Mouse (Mus musculus): ENCODE results near the gene Clint1. TPM values are rescaled to one million over a fixed set of nuclear protein-coding genes. Genes with fewer than 3 reads are reported as not detected.
A peak's percentile ranks its signal among the peaks of the same experiment; 100 is the strongest.

The Clint1 gene
- total and polyA plus RNA-seq, 2 experiments from 2014 or later, result 30.1 to 32.3 TPM

GRCm38 (mm10) chr11:45959598-45959997 is 107.7 kb downstream of the Clint1 start:
- H3K36me3 ChIP-seq (replicated peaks; ENCODE audit: control insufficient read depth, insufficient read depth, low read length), result no peaks in the 10 kb centered on the region
- H3K4me3 ChIP-seq (ENCODE audit: low read depth, low read length), result no peak overlapping the region
- H3K9me3 ChIP-seq (replicated peaks; ENCODE audit: control insufficient read depth, low read length), result no peaks in the 10 kb centered on the region
- TF ChIP-seq CTCF (IDR thresholded peaks at IDR 0.05; ENCODE audit: low read depth) (peak; percentile 42), EP300 (IDR thresholded peaks at IDR 0.05; ENCODE audit: low read depth) (no peak)
- H3K27ac ChIP-seq (ENCODE audit: low read depth), result no peak overlapping the region
- no peak overlapping the region for H3K4me2 ChIP-seq (ENCODE audit: low read depth, low read length)
- peaks cover 3% of the 10 kb centered on the region; the same call in 1 of the 2 replicates for H3K4me1 ChIP-seq (ENCODE audit: control insufficient read depth, insufficient read depth)
- 69% methylated on average over 3 of the region's 3 CpGs for WGBS
- no peaks in the 10 kb centered on the region for H3K27me3 ChIP-seq (ENCODE audit: control insufficient read depth, insufficient read depth, low read length)
- H3K9ac ChIP-seq (replicated peaks; ENCODE audit: low read depth, low read length), result no peak overlapping the region
- ATAC-seq (ENCODE audit: insufficient read depth, low read depth), result no peak
- no peak for DNase-seq (ENCODE audit: low spot score)

GRCm38 (mm10) chr11:45960003-45960402 is 108.2 kb downstream of the Clint1 start:
- TF ChIP-seq EP300 (IDR thresholded peaks at IDR 0.05; ENCODE audit: low read depth) (no peak), CTCF (IDR thresholded peaks at IDR 0.05; ENCODE audit: low read depth) (0 out of 2 replicates have a peak, but pooled peaks have one; percentile 13)
- DNase-seq (ENCODE audit: low spot score) (no peak), ATAC-seq (ENCODE audit: insufficient read depth, low read depth) (no peak)
- Histone ChIP-seq H3K4me3 (ENCODE audit: low read depth, low read length) (no peak overlapping the region), H3K27me3 (ENCODE audit: control insufficient read depth, insufficient read depth, low read length) (no peaks in the 10 kb centered on the region), H3K4me1 (ENCODE audit: control insufficient read depth, insufficient read depth) (no peaks in the 10 kb centered on the region), H3K36me3 (replicated peaks; ENCODE audit: control insufficient read depth, insufficient read depth, low read length) (no peaks in the 10 kb centered on the region), H3K9me3 (replicated peaks; ENCODE audit: control insufficient read depth, low read length) (no peaks in the 10 kb centered on the region), H3K9ac (replicated peaks; ENCODE audit: low read depth, low read length) (no peak overlapping the region), H3K27ac (ENCODE audit: low read depth) (no peak overlapping the region), H3K4me2 (ENCODE audit: low read depth, low read length) (no peak overlapping the region)
- 84% methylated on average over 5 of the region's 5 CpGs for WGBS

Small RNA genes within 50 kb of the gene (microRNA-seq; reads per million reads assigned to microRNA genes)
- gene Gm22751, result not detected

Other genes with a start within 250 kb of the Clint1 start
- 8.9 and 13.5 TPM in 2 replicates for gene Lsm11, start 92.9 kb downstream of the Clint1 start, total RNA-seq (2014; rRNA removed; ENCODE audit: low replicate concordance)
- 3.2 and 3.4 TPM in 2 replicates for gene Lsm11, start 92.9 kb downstream of the Clint1 start, polyA plus RNA-seq (2015; fragmentation: Nextera tagmentation; extraction: Ambion mirVana)
- gene Thg1l, start 103.4 kb downstream of the Clint1 start, total RNA-seq (2014; rRNA removed; ENCODE audit: low replicate concordance), result 12.8 and 31.3 TPM in 2 replicates
- gene Thg1l, start 103.4 kb downstream of the Clint1 start, polyA plus RNA-seq (2015; fragmentation: Nextera tagmentation; extraction: Ambion mirVana), result 3.9 and 5.8 TPM in 2 replicates
- gene Sox30, start 128.3 kb downstream of the Clint1 start, total RNA-seq (2014; rRNA removed; ENCODE audit: low replicate concordance), result 1.3 TPM in 1 of 2 replicates, not detected in the other
- 0.10 and 0.22 TPM in 2 replicates for gene Sox30, start 128.3 kb downstream of the Clint1 start, polyA plus RNA-seq (2015; fragmentation: Nextera tagmentation; extraction: Ambion mirVana)
- gene Gm12166, start 200.3 kb downstream of the Clint1 start, total RNA-seq (2014; rRNA removed; ENCODE audit: low replicate concordance), result 1.8 and 2.8 TPM in 2 replicates
- gene Gm12166, start 200.3 kb downstream of the Clint1 start, polyA plus RNA-seq (2015; fragmentation: Nextera tagmentation; extraction: Ambion mirVana), result 3.6 and 3.9 TPM in 2 replicates
- gene Adam19, start 203.9 kb downstream of the Clint1 start, total RNA-seq (2014; rRNA removed; ENCODE audit: low replicate concordance), result 59.8 and 67.9 TPM in 2 replicates
- gene Adam19, start 203.9 kb downstream of the Clint1 start, polyA plus RNA-seq (2015; fragmentation: Nextera tagmentation; extraction: Ambion mirVana), result 10.1 and 15.8 TPM in 2 replicates

Data from heart, postnatal 0 days (tissue).